Mouse (Mus musculus): ENCODE data around the gene Nr1h2. TPM values are rescaled to one million over a fixed set of nuclear protein-coding genes. Genes with fewer than 3 reads are reported as not detected.

Gene Nr1h2
- total and polyA plus RNA-seq, 3 experiments = 13.9 to 50.0 (median 43.8) TPM

- Histone ChIP-seq H3K27me3 (replicated peaks) (no peaks in the 10 kb centered on the region), H3K4me3 (replicated peaks in 1 of 3; ENCODE audit: low read depth in 2 of 3, low read length in 2 of 3, poor library complexity in 1 of 3) (peak within 1 kb of the TSS; percentile 41 to 82 (median 70)), H3K4me1 (ENCODE audit: control insufficient read depth in 1 of 2, insufficient read depth in 2 of 2) (peaks cover 12 to 45% of the 10 kb centered on the region in 2 experiments), H3K79me2 (replicated peaks; ENCODE audit: control insufficient read depth, extremely low read depth, insufficient read depth, poor library complexity, severe bottlenecking) (peaks cover 10% of the 10 kb centered on the region; the same call in 1 of the 2 replicates), H3K4me2 (ENCODE audit: insufficient read depth, low read depth, poor library complexity, severe bottlenecking) (peak within 1 kb of the TSS; percentile 52), H3K36me3 (replicated peaks in 1 of 2; ENCODE audit: control insufficient read depth in 1 of 2, insufficient read depth in 1 of 2, low read length in 1 of 2) (peaks cover 30 to 54% of the 10 kb centered on the region in 2 experiments), H3K9ac (ENCODE audit: insufficient read depth, low read depth) (peak within 1 kb of the TSS; percentile 79), H3K27ac (ENCODE audit: insufficient read depth, low read depth) (peak within 1 kb of the TSS; percentile 52), H3K9me3 (replicated peaks; ENCODE audit: low read length) (peaks cover 3% of the 10 kb centered on the region)
- dilution Hi-C loops (cut with MboI; ENCODE audit: extremely low pct_ligation_motif_present, extremely low pct_unique_long_range_greater_than_20kb, low sequenced_read_pairs) = no loop called here
- peak; percentile 99 for DNase-seq (ENCODE audit: extremely low read depth)
- in situ Hi-C loops (cut with MboI; ENCODE audit: low pct_ligation_motif_present, low pct_unique_long_range_greater_than_20kb, low sequenced_read_pairs) = no loop called here
- TF ChIP-seq MYC (IDR thresholded peaks at IDR 0.05; ENCODE audit: low read depth, low read length) = peak; percentile 76
- peak; percentile 86; the same call in 1 of the 2 replicates for TF ChIP-seq KAT2A (IDR thresholded peaks at IDR 0.05; ENCODE audit: insufficient replicate concordance, low read length)
- TF ChIP-seq JUND (conservative IDR thresholded peaks at IDR 0.05; ENCODE audit: low read depth, low read length) = no peak
- TF ChIP-seq SIN3A (IDR thresholded peaks at IDR 0.05; ENCODE audit: low read length) = peak; percentile 85
- peak; percentile 69; the same call in 1 of the 2 replicates for TF ChIP-seq POLR2A (IDR thresholded peaks at IDR 0.05; ENCODE audit: low read depth, low read length)
- TF ChIP-seq ZKSCAN1 (IDR thresholded peaks at IDR 0.05; ENCODE audit: borderline replicate concordance, low read depth, low read length) = no peak
- peak; percentile 93 for TF ChIP-seq POLR2AphosphoS2 (IDR thresholded peaks at IDR 0.05; ENCODE audit: low read depth, low read length)
- TF ChIP-seq TCF12 (IDR thresholded peaks at IDR 0.05; ENCODE audit: low read depth, low read length) = peak; percentile 65
- TF ChIP-seq ELF1 (IDR thresholded peaks at IDR 0.05; ENCODE audit: low read depth, low read length) = peak; percentile 79
- TF ChIP-seq ZNF384 (IDR thresholded peaks at IDR 0.05; ENCODE audit: low read depth, low read length) = no peak
- TF ChIP-seq RCOR1 (conservative IDR thresholded peaks at IDR 0.05; ENCODE audit: low read depth, low read length) = 0 out of 2 replicates have a peak, but pooled peaks have one; percentile 24
- TF ChIP-seq RAD21 (IDR thresholded peaks at IDR 0.05; ENCODE audit: low read depth, low read length) = peak; percentile 99
- TF ChIP-seq CHD1 (IDR thresholded peaks at IDR 0.05; ENCODE audit: low read depth, low read length) = no peak
- TF ChIP-seq ZMIZ1 (IDR thresholded peaks at IDR 0.05; ENCODE audit: low read depth, low read length) = peak; percentile 56
- TF ChIP-seq PAX5 (IDR thresholded peaks at IDR 0.05; ENCODE audit: low read length) = no peak
- peak; percentile 95 for TF ChIP-seq MXI1 (IDR thresholded peaks at IDR 0.05; ENCODE audit: low read depth, low read length)
- no peak for TF ChIP-seq USF2 (conservative IDR thresholded peaks at IDR 0.05; ENCODE audit: low read depth, low read length)
- peak; percentile 65 for TF ChIP-seq MAX (IDR thresholded peaks at IDR 0.05; ENCODE audit: low read length)
- peak; percentile 60 for TF ChIP-seq MAZ (IDR thresholded peaks at IDR 0.05; ENCODE audit: low read depth, low read length)
- peak; percentile 80 for TF ChIP-seq TBP (conservative IDR thresholded peaks at IDR 0.05; ENCODE audit: low read depth, low read length)
- no peak; the same call in 1 of the 2 replicates for TF ChIP-seq CHD2 (IDR thresholded peaks at IDR 0.05; ENCODE audit: low read length)
- peak; percentile 65; the same call in 1 of the 2 replicates for TF ChIP-seq NELFE (IDR thresholded peaks at IDR 0.05; ENCODE audit: low read depth, low read length)
- TF ChIP-seq MEF2A (IDR thresholded peaks at IDR 0.05; ENCODE audit: borderline replicate concordance, low read depth, low read length) = peak; percentile 73
- TF ChIP-seq MAFK (IDR thresholded peaks at IDR 0.05; ENCODE audit: insufficient replicate concordance, low read length) = no peak
- TF ChIP-seq UBTF (IDR thresholded peaks at IDR 0.05; ENCODE audit: low read depth, low read length) = no peak
- no peak for TF ChIP-seq JUN (IDR thresholded peaks at IDR 0.05; ENCODE audit: insufficient read depth, low read depth, low read length)
- peak; percentile 99 for TF ChIP-seq SMC3 (IDR thresholded peaks at IDR 0.05; ENCODE audit: low read depth, low read length)
- no peak for TF ChIP-seq USF1 (IDR thresholded peaks at IDR 0.05; ENCODE audit: low read depth, low read length)
- peak; percentile 92 for TF ChIP-seq NRF1 (IDR thresholded peaks at IDR 0.05; ENCODE audit: low read depth, low read length)
- peak; percentile 55 to 98; a peak in 3 of 4 replicates for TF ChIP-seq CTCF (conservative IDR thresholded peaks at IDR 0.05 in 1 of 2, IDR thresholded peaks at IDR 0.05 in 1 of 2; ENCODE audit: low read depth in 2 of 2, low read length in 2 of 2)
- TF ChIP-seq ETS1 (conservative IDR thresholded peaks at IDR 0.05; ENCODE audit: low read depth, low read length) = 0 out of 2 replicates have a peak, but pooled peaks have one; percentile 40
- no peak for TF ChIP-seq EP300 (IDR thresholded peaks at IDR 0.05; ENCODE audit: low read length)
- peak; percentile 45 for TF ChIP-seq IRF4 (IDR thresholded peaks at IDR 0.05; ENCODE audit: low read depth, low read length)
- TF ChIP-seq HCFC1 (IDR thresholded peaks at IDR 0.05; ENCODE audit: low read depth, low read length) = peak; percentile 71
- peak; percentile 94; the same call in 1 of the 2 replicates for TF ChIP-seq E2F4 (IDR thresholded peaks at IDR 0.05; ENCODE audit: insufficient replicate concordance, low read depth, low read length)
- no peak for TF ChIP-seq BHLHE40 (IDR thresholded peaks at IDR 0.05; ENCODE audit: low read depth, low read length)
- TF ChIP-seq ZC3H11A (IDR thresholded peaks at IDR 0.05; ENCODE audit: low read depth, low read length) = peak; percentile 90
- TF ChIP-seq GABPA (IDR thresholded peaks at IDR 0.05; ENCODE audit: insufficient replicate concordance, low read depth, low read length) = no peak
Measured at GRCm38 (mm10) chr7:44548497-44549087, 5.2 kb downstream of the Nr1h2 start, which contains the start of gene Pold1. Pold1 (minus strand) TSS chr7:44548849.

Measured in CH12.LX (cell line).